Mouse (Mus musculus): Measurements from ENCODE around the gene Cpne2.

DNA sequence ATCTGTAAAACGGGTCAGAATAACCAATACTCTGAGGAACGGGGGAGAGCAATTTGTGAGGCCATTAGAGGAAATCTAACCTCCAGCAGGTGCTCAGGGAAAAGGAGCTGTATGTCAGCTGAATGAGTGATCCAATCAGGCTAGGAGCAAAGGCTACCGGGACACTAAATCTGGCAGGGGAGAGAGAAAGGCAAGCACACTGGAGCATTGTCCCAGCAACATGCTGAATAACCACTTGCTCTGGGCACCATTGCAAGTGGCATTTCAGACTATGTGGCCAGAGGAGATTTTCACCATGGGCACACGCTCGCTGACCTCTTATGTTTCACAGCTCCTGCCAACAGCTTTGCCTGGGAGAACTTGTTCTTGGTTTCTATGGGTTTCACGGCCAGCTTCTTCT, 49.8 kb downstream of the Cpne2 start:
- TF ChIP-seq CTCF (IDR thresholded peaks at IDR 0.05; ENCODE audit: borderline replicate concordance, insufficient read depth, low read depth, low read length) (no peak), POLR2A (IDR thresholded peaks at IDR 0.05; ENCODE audit: borderline replicate concordance, insufficient read depth, low read length) (no peak)
